Mouse (Mus musculus) gastrocnemius, postnatal 36 days (tissue): ENCODE measurements around the gene Ap2a1. TPM values are rescaled to one million over a fixed set of nuclear protein-coding genes. Genes with fewer than 3 reads are reported as not detected.

Experiments used
- DNase-seq, 2 experiments: peaks; one replicate each; pipeline ENCODE4 v3.0.0; 2022
- intact Hi-C: fragments of 180-260 bp; cut with DNase I; formaldehyde crosslinking; loops from one replicate; pipeline ENCODE4 v1.15.1; 2025
- total RNA-seq, 2 experiments: library from RNA; stranded (reverse); gene quantifications; 2 replicates each; pipeline ENCODE4 v1.2.3; 2021

Ap2a1 gene
- total RNA-seq, 2 experiments from 2014 or later = 55.0 to 56.3 TPM

DNA sequence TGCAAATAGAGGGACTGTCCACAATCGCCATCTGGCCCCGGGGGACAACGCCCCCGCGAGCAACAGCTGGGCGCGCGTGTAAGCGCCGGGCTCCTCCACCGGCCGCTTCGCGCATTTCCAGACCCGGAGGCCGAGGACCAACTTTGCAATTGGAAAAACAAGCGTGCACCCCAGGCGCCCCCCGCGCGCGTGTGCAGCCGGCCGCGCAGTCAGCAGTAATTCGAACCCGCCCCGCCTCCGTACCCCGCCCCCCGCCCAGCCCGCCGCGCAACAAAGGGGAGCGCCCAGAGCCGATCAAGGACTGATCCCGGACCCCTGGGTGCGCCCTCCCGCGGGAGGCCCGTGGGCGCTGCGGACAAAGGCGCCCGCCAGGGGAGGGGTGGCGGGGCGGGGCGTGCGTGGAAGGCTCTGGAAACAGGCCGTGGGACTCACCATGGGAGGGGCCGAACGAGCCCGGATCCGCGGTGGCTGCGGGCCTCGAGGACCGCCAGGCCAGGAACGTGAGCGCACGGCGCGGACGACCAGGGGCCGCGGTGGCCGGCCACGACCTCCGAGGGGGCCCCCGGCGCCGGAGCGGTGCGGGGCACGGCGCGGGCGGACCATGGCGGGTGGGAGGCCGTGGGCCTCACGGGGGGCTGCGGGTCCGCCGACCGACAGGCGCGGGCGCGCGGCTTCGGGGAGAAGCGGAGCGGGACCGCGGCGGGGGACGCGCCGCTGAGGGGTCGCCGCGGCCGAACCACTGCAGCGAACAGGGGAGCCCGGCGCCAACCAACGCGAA lies 60.2 kb downstream of the Ap2a1 start:
- intact Hi-C loops = no loop called here

DNA sequence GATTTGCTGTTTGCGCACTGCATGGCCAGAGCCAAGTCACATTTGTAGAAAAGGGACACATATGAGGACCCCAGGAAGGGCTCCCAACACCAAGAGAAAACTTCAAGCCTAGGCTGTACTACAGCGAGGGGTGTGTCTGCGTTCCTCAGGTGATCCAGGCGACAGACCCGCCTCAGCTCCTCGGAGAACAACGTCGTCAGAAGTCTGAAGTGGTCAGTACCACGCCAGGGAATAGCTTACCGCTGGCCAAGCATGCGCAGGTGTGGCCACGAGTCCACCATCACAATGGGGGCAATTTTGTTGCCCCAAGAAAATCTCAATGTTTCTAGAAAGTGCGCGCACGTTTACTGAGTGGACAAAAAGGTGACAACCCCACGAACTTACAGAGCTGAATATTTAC lies 60.8 kb downstream of the Ap2a1 start:
- no peak for DNase-seq
- intact Hi-C loops = no loop called here

More for the DNA sequence above, 60.2 kb downstream of the Ap2a1 start:
- peak; percentile 63 to 71 for DNase-seq

DNA sequence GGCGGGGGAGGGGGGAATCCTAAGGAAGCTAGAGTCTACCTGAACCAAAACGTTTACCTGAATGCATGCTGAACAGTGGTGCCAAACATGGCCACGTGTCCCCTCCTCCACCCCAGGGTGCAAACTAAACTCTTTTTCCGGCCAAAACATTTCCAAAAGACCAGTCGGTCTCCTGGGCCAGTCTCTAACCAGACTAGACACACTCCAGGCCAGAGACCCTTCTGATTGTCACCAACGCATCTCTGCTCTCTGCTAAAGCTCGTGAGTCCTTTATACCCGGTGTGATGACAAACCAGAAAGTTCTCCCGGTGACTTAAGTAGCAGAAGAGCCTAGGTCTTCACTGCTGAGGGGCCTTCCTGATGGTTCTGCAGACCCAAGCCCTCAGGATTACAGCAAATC lies 61.5 kb downstream of the Ap2a1 start:
- no peak for DNase-seq
- intact Hi-C loops = no loop called here

DNA sequence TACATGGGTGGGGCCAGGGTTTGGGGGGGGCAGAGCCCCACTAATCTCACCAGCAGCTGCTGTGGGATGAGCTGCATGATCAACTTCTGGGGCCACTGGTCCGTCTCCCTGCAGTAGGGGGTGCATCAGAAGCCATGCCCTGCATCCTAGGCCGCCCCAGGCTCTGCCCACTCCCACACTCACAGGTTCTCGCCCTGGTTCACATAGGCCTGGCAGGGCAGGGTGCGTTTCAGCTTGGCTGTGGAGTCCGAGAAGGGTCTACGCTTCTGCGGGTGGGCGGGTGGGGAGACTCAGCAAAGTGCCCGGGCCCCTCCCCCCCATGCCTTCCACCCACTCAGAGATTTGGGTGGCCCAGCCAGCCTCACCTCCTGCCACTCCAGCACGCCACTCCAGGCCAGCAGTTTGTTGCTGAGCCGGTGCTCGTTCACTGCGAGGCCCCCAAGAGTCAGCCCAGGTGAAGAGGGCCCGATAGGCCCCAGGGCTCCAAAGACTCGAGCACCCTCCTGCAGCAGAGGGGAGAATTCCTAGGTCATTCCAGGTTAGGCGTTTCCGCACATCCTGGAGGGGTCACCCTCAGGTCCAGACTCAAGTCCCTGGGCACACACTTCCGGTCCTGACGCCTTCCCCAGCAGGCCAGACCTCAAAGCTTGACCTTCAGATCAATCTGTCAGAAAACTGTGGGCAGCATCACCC lies 62.1 kb downstream of the Ap2a1 start:
- intact Hi-C loops = no loop called here
- DNase-seq = no peak

DNA sequence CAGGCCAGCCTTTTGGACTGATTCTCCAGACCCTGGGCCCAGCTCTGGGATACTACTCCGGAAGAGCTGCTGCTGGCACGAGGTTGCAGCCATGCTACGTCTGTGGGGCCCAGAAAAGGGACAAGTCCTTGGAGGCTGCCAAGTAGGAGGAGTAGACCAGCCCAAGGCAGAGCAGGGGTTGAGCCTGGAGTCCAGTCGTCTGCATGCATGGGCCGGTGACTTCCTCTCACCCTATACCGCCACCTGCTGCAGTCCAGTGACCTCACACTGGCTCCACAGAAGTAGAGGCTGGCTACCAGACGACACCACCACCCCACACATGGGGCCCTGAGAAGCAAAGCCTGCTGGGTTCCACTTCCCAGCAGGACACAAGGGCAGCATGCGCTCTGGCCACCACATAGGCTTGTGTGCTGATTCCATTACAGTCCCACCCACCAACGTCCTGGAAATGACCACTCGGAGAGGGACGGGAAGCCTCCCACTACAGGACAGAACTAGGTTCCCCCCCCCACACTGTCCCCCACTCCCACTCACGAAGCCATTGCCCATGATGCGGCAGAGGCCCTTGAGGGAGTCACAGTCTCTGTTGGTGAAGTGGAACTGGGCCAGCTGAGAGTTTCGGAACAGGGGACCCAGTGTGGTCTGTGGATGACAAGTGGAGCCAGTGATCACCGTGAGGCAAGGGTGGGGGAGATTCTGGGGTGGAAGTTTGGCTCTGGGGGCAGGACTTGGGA lies 62.9 kb downstream of the Ap2a1 start:
- intact Hi-C loops = no loop called here
- no peak for DNase-seq

DNA sequence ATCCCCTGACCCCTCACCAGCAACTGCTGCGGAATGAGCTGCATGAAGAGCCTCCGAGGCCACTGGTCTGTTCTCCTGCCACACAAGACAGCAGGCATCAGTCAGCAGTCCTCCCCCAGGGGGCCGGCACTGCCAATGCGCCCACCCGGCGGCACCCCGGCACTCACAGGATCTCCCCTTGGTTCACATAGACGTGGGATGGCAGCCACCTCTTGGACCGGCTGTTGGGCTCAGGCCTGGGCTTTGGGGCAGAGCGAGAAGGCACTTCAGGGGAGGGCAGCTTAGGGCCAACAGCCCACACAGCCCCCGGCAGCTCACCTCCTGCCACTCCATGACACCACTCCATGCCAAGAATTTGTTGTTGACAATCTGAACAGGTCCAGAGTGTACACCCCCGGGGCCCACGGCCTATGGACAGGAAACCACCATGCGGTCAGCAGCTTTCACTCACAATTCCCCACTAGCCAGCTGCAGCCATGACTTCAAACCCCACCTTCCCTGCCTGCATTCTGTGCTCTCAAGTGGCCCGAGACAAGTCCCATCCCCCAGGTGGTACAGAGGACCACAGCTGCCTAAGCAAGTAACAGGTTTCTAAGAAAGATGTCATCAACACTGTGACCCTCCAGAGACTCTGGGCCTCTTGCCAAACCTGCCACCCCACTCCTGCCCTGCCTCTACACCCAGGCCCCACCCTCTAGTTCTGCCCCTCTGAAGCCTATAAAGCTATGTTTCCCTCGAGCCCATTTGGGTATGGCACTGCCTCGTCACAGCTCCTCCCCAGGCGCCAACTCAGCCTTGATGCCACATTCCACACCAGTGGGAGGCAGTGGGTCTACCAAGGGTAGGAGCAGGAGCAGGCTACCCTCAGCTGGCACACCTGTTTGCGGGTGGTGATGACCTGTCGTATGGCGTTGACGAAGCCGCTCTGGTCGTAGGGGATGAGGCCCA lies 64.4 kb downstream of the Ap2a1 start:
- intact Hi-C loops = no loop called here
- DNase-seq = no peak

DNA sequence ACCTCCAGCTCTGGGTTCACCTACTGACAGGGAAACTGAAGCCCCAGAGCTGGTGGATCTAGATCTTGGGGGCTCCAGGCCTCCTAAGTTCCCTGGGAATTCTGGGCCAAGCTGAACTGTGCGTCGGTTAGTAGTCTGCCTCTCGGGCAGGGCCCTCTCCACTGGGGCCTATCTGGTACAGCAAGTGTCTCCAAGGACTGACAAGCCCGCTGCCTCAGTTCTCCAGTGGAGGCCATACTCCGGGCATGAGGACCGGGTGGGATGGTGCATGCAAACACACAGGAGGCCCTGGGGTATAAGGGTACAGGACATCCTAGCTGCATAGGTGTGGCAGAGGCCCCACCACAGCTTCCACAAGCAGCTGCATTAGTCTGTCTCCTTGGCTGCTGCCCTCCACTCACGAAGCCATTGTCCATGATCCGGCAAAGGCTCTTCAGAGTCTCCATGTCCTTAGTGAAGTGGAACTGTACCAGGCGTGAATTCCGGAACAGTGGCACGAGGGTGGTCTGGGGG lies 65.3 kb downstream of the Ap2a1 start:
- no peak for DNase-seq
- intact Hi-C loops = no loop called here

DNA sequence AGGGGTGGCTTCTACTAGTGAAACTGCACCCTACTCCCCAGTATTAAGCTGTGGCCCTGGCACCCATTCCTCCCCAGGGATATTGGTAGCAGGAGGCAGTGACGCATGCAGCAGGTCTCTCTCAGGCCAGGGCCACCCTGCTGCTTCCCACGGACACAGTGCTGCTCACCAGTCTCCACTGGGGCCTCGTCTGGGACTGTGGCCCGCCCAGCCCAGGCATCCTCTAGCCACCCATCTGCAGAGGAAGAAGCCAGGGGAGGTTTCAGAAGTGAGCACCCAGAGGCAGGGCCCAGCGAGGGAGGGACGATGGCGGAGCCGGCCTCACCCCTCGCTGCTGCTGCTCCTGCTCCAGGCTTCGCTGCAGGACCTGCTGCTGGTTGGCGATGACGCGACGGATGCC lies 66.1 kb downstream of the Ap2a1 start:
- intact Hi-C loops = no loop called here
- no peak for DNase-seq

DNA sequence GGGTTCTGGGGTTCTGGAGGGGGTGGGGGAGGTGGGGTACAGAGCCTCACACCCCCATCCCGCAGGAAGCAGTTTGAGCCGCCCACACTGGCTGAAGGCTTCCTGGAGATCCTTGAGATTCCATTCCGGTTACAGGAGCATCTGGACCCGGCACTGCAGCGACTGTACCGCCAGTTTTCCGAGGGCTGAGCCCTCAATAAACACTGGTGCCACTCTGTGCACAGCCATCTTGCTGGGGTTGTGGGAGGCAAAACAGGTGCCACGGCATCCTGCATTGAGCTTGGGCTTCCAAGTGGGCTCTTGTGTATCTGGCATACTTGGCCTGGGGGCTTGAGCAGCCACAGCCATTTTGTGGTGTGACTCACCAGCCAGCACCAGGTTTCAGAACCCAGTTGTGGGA lies 66.9 kb downstream of the Ap2a1 start:
- DNase-seq = no peak
- intact Hi-C loops = no loop called here

DNA sequence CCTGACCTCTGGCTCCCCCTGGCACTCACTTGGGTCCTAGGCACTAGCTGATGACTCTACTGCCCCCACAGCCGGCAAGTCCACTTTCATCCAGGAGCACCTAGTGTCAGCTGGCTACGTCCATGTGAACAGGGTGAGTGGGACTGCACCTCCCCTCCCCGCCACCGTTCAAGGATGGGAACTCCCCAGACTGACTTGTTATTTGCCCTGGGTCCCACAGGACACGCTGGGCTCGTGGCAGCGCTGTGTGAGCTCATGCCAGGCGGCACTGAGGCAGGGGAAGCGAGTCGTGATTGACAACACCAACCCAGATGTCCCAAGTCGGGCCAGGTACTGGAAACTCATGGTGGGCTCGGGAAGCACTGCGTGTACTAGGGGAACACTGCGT lies 67.9 kb downstream of the Ap2a1 start:
- DNase-seq = no peak

DNA sequence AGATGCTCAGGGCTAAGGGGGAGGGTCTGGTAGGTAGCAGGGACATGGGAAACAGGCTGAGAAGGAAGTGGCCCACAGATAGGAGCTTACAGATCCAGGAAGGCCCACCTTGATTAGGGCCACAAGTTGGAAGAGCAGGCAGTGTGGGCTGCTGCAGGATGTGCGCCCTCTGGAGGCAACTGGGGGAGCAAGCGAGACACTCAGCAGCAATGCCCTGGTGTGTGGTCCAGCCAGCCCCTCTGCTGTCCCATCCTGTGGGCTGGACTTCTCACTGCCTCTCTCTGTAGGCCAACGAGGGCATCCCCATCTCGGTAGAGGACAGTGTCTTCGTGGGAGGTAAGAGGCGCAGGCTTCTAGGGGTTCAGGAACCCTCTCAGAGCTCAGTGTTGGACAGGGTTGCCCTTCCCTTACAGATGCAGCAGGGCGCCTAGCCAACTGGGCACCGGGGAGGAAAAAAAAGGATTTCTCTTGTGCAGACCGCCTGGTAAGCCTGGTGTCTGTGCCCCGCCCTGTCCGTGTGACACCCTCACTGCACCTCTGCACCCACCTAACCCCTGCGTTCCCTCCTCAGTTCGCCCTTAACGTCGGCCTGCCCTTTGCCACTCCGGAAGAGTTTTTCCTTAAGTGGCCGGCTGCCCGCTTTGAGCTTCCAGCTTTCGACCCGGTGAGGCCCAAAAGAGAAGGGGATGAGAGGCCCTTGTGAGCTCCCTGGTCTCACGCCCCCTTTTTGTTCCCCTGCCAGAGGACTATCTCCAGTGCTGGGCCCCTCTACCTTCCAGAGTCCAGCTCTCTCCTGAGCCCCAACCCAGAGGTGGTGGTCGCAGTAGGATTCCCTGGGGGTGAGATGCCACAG lies 68.5 kb downstream of the Ap2a1 start:
- intact Hi-C loops = no loop called here
- DNase-seq = peak; percentile 65 to 67

More for the DNA sequence above, 67.9 kb downstream of the Ap2a1 start:
- intact Hi-C loops = no loop called here

DNA sequence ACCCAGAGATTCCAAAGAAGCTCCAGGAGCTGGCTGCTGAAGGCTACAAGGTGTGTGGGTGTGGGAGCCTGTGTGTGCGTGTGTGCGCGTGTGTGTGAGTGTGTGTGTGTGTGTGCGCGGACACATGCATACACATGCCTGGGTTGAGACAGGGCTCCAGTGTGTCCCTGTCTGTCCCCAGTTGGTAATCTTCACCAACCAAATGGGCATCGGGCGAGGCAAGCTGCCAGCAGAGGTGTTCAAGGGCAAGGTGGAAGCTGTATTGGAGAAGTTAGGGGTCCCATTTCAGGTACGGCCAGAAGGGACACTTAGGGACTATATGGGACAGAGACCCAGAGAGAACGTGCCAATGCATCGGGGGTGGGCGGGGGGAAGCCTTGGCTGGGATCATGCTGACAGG lies 69.4 kb downstream of the Ap2a1 start:
- DNase-seq = no peak

DNA sequence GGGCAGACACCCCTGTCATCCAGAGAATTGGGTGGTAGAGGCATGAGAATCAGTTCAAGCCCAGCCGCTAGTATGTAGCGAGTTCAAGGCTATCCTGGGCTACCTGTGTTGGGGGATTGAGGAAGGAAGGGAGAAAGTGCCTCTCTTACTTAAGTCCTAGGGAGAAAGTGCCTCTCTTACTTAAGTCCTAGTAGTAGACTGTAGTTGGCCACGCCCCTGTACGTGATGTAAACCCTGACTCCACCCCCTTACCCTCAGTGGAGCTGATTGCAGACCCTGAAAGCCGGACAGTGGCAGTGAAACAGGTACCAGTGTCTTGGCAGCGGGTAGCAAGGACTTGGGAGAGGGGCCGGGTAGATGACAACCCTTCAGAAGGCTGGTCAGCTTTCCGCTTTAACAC lies 71.4 kb downstream of the Ap2a1 start:
- DNase-seq = no peak
- intact Hi-C loops = no loop called here

More for the DNA sequence above, 69.4 kb downstream of the Ap2a1 start:
- intact Hi-C loops = no loop called here

DNA sequence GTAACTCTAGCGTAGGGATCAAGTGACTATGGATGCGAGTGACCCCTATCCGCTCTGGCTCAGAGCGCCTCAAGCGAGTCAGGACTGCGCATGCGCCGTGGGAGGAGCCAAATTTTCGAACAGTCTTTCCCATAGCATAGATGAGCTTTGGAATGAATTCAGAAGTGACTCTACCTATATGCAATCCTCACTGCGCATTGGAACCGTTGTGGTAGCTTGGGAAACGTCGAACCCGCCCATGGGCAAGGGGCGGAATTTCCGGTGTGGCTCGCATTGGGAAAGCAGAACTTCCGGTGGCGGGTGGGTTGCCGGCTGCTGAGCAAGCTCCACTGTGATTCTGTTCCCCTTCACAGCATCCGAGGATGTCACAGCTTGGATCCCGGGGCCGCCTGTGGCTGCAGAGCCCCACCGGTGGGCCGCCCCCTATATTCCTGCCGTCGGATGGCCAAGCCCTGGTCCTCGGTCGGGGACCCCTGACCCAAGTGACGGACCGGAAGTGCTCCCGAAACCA lies 72.2 kb downstream of the Ap2a1 start, which contains the start of gene Pnkp:
TSS of gene Pnkp (plus strand) at position 98 of the 511 bp plus-strand sequence.
- intact Hi-C loops = no loop called here
- peak; percentile 71 to 85 for DNase-seq

DNA sequence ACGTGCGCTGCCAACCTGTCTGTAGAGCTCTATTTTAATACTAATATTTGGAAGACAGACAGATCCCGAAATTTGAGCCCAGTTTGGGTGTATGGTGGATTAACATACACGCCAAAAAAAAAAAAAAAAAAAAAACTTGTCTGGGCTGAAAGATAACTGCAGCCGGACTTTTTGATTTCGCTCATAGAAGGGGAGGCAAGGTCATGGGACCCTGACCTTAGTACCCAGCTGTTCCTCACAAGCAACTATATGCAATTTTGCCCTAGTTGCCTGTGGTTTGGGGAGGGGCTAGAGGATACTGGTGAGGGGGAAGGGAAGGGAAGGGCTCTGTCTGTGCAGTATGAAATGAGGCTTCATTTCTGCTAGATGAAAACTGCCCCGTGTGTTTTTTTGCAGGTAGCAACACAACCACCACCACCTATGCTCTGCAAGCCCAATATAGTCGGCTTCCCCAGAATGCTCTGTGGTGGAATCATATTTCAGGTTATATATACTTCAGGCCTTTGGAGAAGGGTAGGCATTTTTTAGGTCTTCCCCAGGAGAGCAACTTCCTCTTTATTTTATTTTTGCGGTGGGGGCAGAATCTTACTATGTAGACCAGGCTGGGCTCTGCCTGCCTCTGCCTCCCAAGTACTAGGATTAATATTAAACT lies 72.9 kb downstream of the Ap2a1 start:
- DNase-seq = no peak
- intact Hi-C loops = no loop called here

DNA sequence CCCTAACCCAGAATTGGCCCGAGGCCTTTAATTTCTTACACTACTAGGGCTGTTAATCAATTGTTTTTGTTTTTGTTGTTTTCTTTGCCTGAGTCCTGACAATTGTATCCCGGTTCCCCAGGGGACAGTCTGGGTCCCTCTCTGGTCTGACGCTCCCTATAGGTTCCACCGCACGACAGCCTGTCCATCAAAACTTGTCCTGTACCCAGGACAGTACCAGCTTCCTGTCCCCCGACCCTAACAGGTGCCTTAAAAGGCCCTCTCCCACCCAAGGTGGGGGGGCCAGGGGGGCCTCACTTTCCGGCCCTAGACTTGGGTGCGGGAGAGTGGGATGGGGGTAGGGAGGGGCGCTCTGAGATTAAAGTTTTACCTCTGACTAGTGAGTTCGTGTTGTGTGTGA lies 74.3 kb downstream of the Ap2a1 start:
- intact Hi-C loops = no loop called here
- DNase-seq = no peak

DNA sequence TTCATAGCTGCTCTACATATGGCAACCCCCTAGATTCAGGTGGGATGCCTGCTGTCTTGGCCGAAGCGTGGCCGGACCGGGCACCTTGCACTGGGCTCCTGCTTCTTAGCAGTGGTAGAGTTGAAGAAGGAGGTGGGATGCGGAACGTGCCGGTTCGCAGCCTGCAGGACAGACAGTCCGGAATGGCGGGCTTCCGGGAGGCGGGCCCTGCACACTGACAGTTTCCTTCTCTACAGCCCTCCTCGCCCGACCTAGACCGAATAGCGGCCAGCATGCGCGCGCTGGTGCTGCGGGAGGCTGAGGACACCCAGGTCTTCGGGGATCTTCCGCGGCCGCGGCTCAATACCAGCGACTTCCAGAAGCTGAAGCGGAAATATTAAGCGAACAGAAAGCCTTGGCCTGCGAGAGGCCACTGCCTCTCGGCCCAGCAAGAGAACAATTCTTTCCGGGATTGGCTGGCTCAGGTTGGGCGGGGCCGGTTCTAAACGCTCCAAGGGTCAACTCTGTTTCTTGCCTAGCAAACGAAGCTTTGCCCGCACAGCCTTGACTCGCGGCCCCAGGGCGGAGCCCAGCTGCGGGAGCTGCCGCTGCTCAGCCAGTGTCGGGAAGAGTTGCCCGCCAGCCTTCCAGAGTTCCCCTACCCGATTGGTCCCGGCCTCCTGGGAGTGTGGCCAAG lies 74.8 kb downstream of the Ap2a1 start:
- intact Hi-C loops = no loop called here
- DNase-seq = peak; percentile 81 to 86
